Mouse (Mus musculus) myocyte (in vitro differentiated cells): ENCODE results near the gene Gstcd.

Experiments
- CEBPB ChIP-seq: IDR thresholded peaks from 2 replicates; pipeline ENCODE4 v1.6.1; 2011; ENCODE audit warnings: mild to moderate bottlenecking, moderate library complexity; ENCODE audit not compliant: poor library complexity, insufficient read depth, severe bottlenecking
- POLR2A ChIP-seq: IDR thresholded peaks from one replicate; pipeline ENCODE4 v1.6.1; 2011; ENCODE audit warnings: low read depth, mild to moderate bottlenecking, control low read depth, moderate library complexity; ENCODE audit not compliant: insufficient read length
- POLR2AphosphoS2 ChIP-seq: IDR thresholded peaks from one replicate; pipeline ENCODE4 v1.6.1; 2011; ENCODE audit warnings: low read depth, control low read depth; ENCODE audit not compliant: insufficient read length
- REST ChIP-seq: IDR thresholded peaks from one replicate; pipeline ENCODE4 v1.6.1; 2011; ENCODE audit warnings: mild to moderate bottlenecking, control low read depth, moderate library complexity; ENCODE audit not compliant: insufficient read depth, insufficient read length
- TCF3 ChIP-seq: IDR thresholded peaks from one replicate; pipeline ENCODE4 v1.6.1; 2011; ENCODE audit warnings: low read depth, control low read depth; ENCODE audit not compliant: insufficient read length
- USF1 ChIP-seq: IDR thresholded peaks from one replicate; pipeline ENCODE4 v1.6.1; 2011; ENCODE audit warnings: low read depth, mild to moderate bottlenecking, control low read depth, moderate library complexity

DNA sequence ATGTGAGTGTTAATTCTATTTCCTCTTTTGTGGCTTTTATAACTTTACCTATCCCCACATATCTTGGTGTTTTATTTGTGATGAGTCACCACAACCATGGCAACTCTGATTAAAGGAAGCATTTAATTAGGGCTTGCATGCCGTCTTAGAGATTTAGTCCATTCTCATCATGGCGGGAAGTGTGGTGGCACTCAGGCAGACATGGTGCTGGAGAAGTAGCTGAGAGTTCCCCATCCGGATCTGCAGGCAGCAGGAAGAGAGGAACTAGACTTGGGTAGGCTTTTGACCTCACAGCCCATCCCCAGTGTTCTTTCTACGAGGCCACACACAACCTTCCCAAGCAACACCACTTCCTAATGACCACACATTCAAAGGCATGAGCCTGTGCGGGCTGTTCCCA, 125.6 kb downstream of the Gstcd start:
- no peak for TF ChIP-seq USF1
- no peak for TF ChIP-seq POLR2A
- no peak for TF ChIP-seq POLR2AphosphoS2
- TF ChIP-seq REST, result no peak
- TF ChIP-seq CEBPB, result no peak
- TF ChIP-seq TCF3, result no peak
